Mouse (Mus musculus) embryonic fibroblast, embryonic 13.5 days (primary cell): Measurements from ENCODE around the gene Rnf212b. TPM values are rescaled to one million over a fixed set of nuclear protein-coding genes. Genes with fewer than 3 reads are reported as not detected.

Experiments
- H3K27ac ChIP-seq: 2 replicates; pipeline ENCODE4 v1.5.1; 2012; ENCODE audit warnings: low read length, control low read depth, inconsistent platforms; ENCODE audit not compliant: insufficient read depth
- H3K4me1 ChIP-seq: 2 replicates; pipeline ENCODE4 v1.6.1; 2011; ENCODE audit warnings: low read length; ENCODE audit not compliant: control insufficient read depth, insufficient read depth
- H3K4me3 ChIP-seq: 2 replicates; pipeline ENCODE4 v1.5.1; 2011; ENCODE audit warnings: mild to moderate bottlenecking, control low read depth, low read length; ENCODE audit not compliant: insufficient read depth
- CTCF ChIP-seq: IDR thresholded peaks from 2 replicates; pipeline ENCODE4 v1.5.1; 2011; ENCODE audit warnings: mild to moderate bottlenecking, control low read depth, low read length, moderate library complexity, borderline replicate concordance; ENCODE audit not compliant: insufficient read depth
- POLR2A ChIP-seq: IDR thresholded peaks from 2 replicates; pipeline ENCODE4 v1.6.1; 2011; ENCODE audit warnings: low read depth, mild to moderate bottlenecking, control low read depth, low read length, moderate library complexity
- polyA plus RNA-seq: library from polyadenylated mRNA; stranded (reverse); fragments of >200 nt; gene quantifications from 2 replicates; pipeline ENCODE4 v1.2.4, GENCODE M21; 2011; ENCODE audit warnings: low read depth; ENCODE audit not compliant: missing spikeins, insufficient read length

Gene Rnf212b
- polyA plus RNA-seq, 1 experiment = not detected

DNA sequence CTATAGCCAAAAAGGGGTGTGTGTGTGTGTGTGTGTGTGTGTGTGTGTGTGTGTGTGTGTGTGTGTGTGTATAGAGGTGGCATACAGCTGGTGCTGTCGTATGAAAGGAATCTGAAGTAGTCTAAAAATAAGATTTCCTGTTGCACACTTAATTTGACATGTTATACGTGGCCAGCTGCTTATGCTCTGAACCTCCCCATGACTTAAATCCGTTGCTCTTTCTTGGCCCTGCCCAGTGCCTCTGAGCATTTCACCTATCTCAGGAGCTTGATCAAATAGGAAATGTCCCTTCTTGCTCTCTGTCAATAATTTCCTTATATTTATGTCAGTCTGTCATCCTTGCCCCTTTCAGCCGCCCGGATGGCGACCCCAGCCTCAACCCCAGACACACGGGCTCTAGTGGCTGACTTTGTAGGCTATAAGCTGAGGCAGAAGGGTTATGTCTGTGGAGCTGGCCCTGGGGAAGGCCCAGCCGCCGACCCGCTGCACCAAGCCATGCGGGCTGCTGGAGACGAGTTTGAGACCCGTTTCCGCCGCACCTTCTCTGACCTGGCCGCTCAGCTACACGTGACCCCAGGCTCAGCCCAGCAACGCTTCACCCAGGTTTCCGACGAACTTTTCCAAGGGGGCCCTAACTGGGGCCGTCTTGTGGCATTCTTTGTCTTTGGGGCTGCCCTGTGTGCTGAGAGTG, 70.2 kb downstream of the Rnf212b start:
- TF ChIP-seq POLR2A = no peak
- no peak for TF ChIP-seq CTCF
- Histone ChIP-seq H3K27ac (peak overlapping the region; percentile 94), H3K4me1 (peaks cover 14% of the 10 kb centered on the region), H3K4me3 (peak overlapping the region; percentile 97)

DNA sequence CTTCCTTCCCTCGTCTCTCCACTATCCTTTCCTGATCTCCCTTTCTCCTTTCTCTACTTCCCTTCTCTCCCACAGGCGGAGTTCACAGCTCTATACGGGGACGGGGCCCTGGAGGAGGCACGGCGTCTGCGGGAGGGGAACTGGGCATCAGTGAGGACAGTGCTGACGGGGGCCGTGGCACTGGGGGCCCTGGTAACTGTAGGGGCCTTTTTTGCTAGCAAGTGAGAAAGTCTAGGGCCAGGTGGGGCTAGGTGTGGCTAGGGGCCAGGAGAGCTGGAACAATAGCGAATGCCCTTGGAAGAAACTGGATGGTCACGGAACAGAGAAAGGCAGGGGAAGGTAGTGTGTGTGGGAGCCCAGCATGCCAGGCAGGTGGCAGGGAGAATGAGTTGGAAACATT, 71.4 kb downstream of the Rnf212b start:
- Histone ChIP-seq H3K4me3 (peak overlapping the region; percentile 97; the same call in 1 of the 2 replicates), H3K27ac (no peak overlapping the region), H3K4me1 (peaks cover 14% of the 10 kb centered on the region)
- TF ChIP-seq POLR2A (no peak), CTCF (no peak)

DNA sequence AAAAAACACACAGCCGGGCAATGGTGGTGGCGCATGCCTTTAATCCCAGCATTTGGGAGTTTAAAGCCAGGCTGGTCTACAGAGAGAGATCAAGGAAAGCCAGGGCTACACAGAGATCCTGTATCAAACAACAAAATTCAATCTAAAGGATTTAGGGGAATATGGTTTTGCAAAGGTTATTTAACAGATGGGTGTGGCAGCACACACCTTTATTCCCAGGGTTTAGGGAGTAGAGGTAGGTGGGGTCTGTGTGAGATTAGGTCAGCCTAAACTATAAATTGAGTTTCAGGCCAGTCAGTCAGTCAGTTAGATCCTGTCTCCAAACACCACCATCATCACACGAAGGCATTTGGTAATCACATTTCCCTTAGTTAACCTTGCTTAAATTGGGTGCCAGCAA, 78.3 kb downstream of the Rnf212b start, which contains the start of gene Pabpn1:
Pabpn1 (plus strand) TSS at position 301 of the 400 bp plus-strand sequence.
- Histone ChIP-seq H3K27ac (peak within 1 kb of the TSS; percentile 29; the same call in 1 of the 2 replicates), H3K4me3 (peak within 1 kb of the TSS; percentile 34; the same call in 1 of the 2 replicates), H3K4me1 (peaks cover 1% of the 10 kb centered on the region)
- TF ChIP-seq POLR2A (no peak), CTCF (no peak)

DNA sequence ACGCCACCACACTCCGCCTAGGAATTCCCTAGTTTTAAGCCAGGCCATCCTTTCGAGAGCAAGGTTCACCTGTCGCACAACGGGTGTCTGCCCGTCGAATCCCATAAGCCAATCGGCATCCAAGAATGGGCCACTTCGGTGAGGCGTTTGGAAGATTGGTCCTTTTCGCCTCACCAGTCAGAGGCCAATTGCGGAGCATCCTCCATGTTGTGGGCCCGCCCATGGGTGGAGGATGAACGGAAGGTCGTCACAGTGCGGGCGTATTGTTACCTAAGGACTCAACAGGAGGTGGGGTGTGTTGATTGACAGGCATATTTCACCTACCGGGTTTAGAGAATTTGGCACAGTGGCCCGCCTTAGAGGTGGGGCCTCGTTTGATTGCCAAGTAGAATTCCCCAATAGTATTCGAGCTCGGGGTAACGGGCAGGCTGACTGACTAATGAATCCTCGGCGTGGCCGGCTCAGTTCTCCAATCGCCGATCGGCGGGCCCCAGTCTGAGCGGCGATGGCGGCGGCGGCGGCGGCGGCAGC, 79.8 kb downstream of the Rnf212b start:
- Histone ChIP-seq H3K27ac (peak overlapping the region; percentile 29; the same call in 1 of the 2 replicates), H3K4me1 (peaks cover 3% of the 10 kb centered on the region), H3K4me3 (peak overlapping the region; percentile 34; the same call in 1 of the 2 replicates)
- TF ChIP-seq POLR2A = peak; percentile 77
- TF ChIP-seq CTCF = no peak

DNA sequence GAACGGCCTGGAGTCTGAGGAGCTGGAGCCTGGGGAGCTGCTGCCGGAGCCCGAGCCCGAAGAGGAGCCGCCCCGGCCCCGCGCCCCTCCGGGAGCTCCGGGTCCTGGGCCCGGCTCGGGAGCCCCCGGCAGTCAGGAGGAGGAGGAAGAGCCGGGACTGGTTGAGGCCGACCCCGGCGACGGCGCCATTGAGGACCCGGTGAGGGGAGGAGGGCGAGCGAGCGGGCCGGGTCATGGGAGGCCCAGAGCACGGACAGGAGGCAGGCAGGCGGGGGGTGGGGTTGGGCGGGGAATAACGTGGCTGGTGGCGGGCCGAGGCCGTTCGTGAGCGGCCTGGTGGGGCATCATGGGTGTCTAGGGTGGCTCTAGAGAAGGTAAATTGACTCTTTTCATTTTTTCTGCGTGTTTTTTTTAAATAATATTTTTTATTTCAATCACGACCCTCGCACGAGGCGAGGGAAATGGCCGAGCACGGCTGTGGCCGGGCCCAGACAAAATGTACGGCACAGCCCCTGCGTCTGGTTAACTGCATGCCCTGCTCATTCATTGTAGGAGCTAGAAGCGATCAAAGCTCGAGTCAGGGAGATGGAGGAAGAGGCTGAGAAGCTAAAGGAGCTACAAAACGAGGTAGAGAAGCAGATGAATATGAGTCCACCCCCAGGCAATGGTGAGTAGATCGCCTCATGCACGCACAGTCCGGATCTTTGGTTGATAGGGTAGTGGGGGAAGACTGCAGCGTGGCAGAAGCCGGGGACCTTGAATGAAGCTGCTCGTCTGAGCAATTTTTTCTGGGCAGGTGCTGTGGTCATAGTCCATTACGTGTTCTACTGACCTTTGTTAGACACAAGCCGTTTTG, 80.6 kb downstream of the Rnf212b start:
- H3K4me1 ChIP-seq = peaks cover 3% of the 10 kb centered on the region
- peak; percentile 18; the same call in 1 of the 2 replicates for TF ChIP-seq POLR2A
- TF ChIP-seq CTCF = no peak
- peak overlapping the region; percentile 74 for H3K27ac ChIP-seq
- H3K4me3 ChIP-seq = peak overlapping the region; percentile 85

DNA sequence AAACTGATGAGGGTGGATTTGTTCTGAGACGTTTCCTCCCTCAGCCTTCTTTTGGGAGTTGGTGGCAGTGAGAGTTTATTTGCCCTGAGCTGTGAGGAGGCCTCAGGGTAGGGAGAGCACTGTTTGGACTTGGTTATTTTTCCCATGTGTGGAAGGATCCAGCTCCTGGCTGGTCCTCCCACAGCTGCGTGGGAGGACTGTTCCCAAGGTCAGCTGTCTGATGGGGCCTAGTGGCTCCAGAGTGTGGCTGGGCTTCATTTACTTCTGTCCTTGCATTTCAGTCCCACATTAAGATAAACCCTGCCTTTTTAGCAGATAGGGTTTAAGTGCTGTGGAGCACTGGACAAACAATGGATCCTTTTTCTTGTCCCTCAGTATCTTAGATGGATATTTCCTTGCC, 83.5 kb downstream of the Rnf212b start:
- no peak overlapping the region for H3K27ac ChIP-seq
- TF ChIP-seq POLR2A (no peak), CTCF (no peak)
- H3K4me3 ChIP-seq = no peak overlapping the region
- peaks cover 3% of the 10 kb centered on the region for H3K4me1 ChIP-seq

DNA sequence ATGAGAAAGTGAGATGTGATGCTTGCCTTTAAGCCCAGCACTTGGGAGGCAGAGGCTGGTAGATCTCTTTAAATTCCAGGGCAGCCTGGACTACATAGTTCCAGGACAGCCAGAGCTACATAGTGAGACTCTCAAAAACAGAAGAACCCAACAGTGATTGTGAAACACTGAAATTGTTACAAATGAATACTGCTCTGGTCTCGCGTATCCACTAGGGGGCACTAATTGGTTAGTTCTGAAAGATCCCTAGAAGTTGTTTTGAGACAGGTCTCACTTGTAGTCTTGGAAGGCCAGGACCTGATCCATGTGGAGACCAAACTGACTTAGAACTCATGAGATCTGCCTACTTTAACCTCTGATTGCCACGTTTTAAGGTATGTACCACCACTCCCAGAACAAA, 86.4 kb downstream of the Rnf212b start:
- TF ChIP-seq CTCF (no peak), POLR2A (0 out of 2 replicates have a peak, but pooled peaks have one; percentile 10)
- Histone ChIP-seq H3K27ac (no peak overlapping the region), H3K4me3 (no peak overlapping the region), H3K4me1 (peaks cover 3% of the 10 kb centered on the region; the same call in 1 of the 2 replicates)

DNA sequence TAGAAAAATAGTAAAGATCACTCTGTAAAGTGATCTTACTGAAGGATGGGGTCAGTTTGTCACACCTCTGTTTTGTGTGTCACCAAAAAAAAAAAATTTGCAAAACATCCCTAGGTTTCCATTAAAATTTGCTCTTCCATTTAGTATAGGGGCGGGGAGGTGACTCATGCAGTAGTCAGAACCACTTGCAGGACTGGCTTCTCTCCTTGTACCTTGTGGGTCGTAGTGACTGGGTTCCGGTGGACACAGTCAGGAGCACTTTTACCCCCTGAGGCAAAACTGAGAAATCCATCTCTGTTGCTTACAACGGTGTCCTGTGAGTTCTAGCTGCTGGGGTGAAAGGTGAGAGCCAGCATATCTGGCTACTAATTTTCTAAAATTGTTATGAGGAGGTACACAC, 89.7 kb downstream of the Rnf212b start:
- Histone ChIP-seq H3K4me3 (no peak overlapping the region), H3K27ac (no peak overlapping the region), H3K4me1 (no peaks in the 10 kb centered on the region)
- TF ChIP-seq POLR2A = no peak
- no peak for TF ChIP-seq CTCF

Other genes with a start within 250 kb of the Rnf212b start
- 39.4 and 44.3 TPM in 2 replicates for gene Ajuba, start 236.6 kb upstream of the Rnf212b start, polyA plus RNA-seq
- gene 4931414P19Rik, start 208.1 kb upstream of the Rnf212b start, polyA plus RNA-seq = 3.6 and 4.8 TPM in 2 replicates
- 147 and 178 TPM in 2 replicates for gene Psmb5, start 196.1 kb upstream of the Rnf212b start, polyA plus RNA-seq
- gene Psmb11, start 192.7 kb upstream of the Rnf212b start, polyA plus RNA-seq = not detected in 2 replicates
- not detected in 2 replicates for gene Gm17606, start 173.2 kb upstream of the Rnf212b start, polyA plus RNA-seq
- 3.4 and 5.3 TPM in 2 replicates for gene Cdh24, start 172.8 kb upstream of the Rnf212b start, polyA plus RNA-seq
- 51.6 and 58.9 TPM in 2 replicates for gene 1700123O20Rik, start 127.9 kb upstream of the Rnf212b start, polyA plus RNA-seq
- 184 and 243 TPM in 2 replicates for gene Acin1, start 127.2 kb upstream of the Rnf212b start, polyA plus RNA-seq
- not detected in 2 replicates for gene Gm29776, start 115.3 kb upstream of the Rnf212b start, polyA plus RNA-seq
- not detected in 2 replicates for gene Cebpe, start 102.0 kb upstream of the Rnf212b start, polyA plus RNA-seq
- gene Slc7a8, start 32.2 kb upstream of the Rnf212b start, polyA plus RNA-seq = 0.47 and 2.0 TPM in 2 replicates
- 5.4 and 6.9 TPM in 2 replicates for gene Homez, start 56.8 kb downstream of the Rnf212b start, polyA plus RNA-seq
- 8.4 and 10.9 TPM in 2 replicates for gene Ppp1r3e, start 63.4 kb downstream of the Rnf212b start, polyA plus RNA-seq
- gene Bcl2l2, start 69.2 kb downstream of the Rnf212b start, polyA plus RNA-seq = 48.3 and 53.1 TPM in 2 replicates
- gene Gm20521, start 69.3 kb downstream of the Rnf212b start, polyA plus RNA-seq = not detected in 2 replicates
- 168 and 172 TPM in 2 replicates for gene Pabpn1, start 78.4 kb downstream of the Rnf212b start, polyA plus RNA-seq
- 17.7 and 20.9 TPM in 2 replicates for gene Slc22a17, start 99.0 kb downstream of the Rnf212b start, polyA plus RNA-seq
- gene Efs, start 112.0 kb downstream of the Rnf212b start, polyA plus RNA-seq = 17.5 and 26.9 TPM in 2 replicates
- gene Il25, start 118.6 kb downstream of the Rnf212b start, polyA plus RNA-seq = not detected in 2 replicates
- not detected in 2 replicates for gene Cmtm5, start 122.1 kb downstream of the Rnf212b start, polyA plus RNA-seq
- gene Myh6, start 152.8 kb downstream of the Rnf212b start, polyA plus RNA-seq = 1.0 TPM in 1 of 2 replicates, not detected in the other
- gene Gm17428, start 162.8 kb downstream of the Rnf212b start, polyA plus RNA-seq = not detected in 2 replicates
- gene Myh7, start 180.5 kb downstream of the Rnf212b start, polyA plus RNA-seq = not detected in 2 replicates
- gene Ngdn, start 201.3 kb downstream of the Rnf212b start, polyA plus RNA-seq = 32.8 and 37.7 TPM in 2 replicates